Mouse (Mus musculus) lung, adult 10 weeks (tissue): Measurements from ENCODE around the gene Fnbp4. TPM values are rescaled to one million over a fixed set of nuclear protein-coding genes. Genes with fewer than 3 reads are reported as not detected.

ENCODE experiments used
- polyA plus RNA-seq: library from polyadenylated mRNA; stranded (reverse); fragments of 350-450 nt; fragmentation: Illumina TruSeq; extraction: RNeasy Lipid Tissue Mini Kit (QIAGEN cat#74804); gene quantifications from one replicate; pipeline ENCODE4 v1.2.3, GENCODE M21; 2014; ENCODE audit warnings: low read depth, low replicate concordance; ENCODE audit not compliant: insufficient read depth

Gene Fnbp4
- polyA plus RNA-seq, result 14.6 TPM

GRCm38 (mm10) chr2:90745053-90745678 lies at the start of gene Fnbp4:
Gene Fnbp4, plus strand, starts transcription at chr2:90745370.

GRCm38 (mm10) chr2:90782458-90782857 lies 37.3 kb downstream of the Fnbp4 start, which contains the start of gene Agbl2:
Gene Agbl2, plus strand, starts transcription at chr2:90782727.

Other genes with a start within 250 kb of the Fnbp4 start
- gene Ptprj, start 164.7 kb upstream of the Fnbp4 start, polyA plus RNA-seq, result 10.4 TPM
- gene Nup160, start 68.2 kb upstream of the Fnbp4 start, polyA plus RNA-seq, result 8.8 TPM
- gene Agbl2, start 37.4 kb downstream of the Fnbp4 start, polyA plus RNA-seq, result 2.5 TPM
- 106 TPM for gene Mtch2, start 101.8 kb downstream of the Fnbp4 start, polyA plus RNA-seq
- 2.3 TPM for gene C1qtnf4, start 140.5 kb downstream of the Fnbp4 start, polyA plus RNA-seq
- gene Kbtbd4, start 159.4 kb downstream of the Fnbp4 start, polyA plus RNA-seq, result 9.1 TPM
- 125 TPM for gene Ndufs3, start 159.5 kb downstream of the Fnbp4 start, polyA plus RNA-seq
- 21.3 TPM for gene Celf1, start 195.0 kb downstream of the Fnbp4 start, polyA plus RNA-seq